Mouse (Mus musculus): ENCODE measurements around the gene 0610009B22Rik.
A peak's percentile ranks its signal among the peaks of the same experiment; 100 is the strongest.

0610009B22Rik gene

DNA sequence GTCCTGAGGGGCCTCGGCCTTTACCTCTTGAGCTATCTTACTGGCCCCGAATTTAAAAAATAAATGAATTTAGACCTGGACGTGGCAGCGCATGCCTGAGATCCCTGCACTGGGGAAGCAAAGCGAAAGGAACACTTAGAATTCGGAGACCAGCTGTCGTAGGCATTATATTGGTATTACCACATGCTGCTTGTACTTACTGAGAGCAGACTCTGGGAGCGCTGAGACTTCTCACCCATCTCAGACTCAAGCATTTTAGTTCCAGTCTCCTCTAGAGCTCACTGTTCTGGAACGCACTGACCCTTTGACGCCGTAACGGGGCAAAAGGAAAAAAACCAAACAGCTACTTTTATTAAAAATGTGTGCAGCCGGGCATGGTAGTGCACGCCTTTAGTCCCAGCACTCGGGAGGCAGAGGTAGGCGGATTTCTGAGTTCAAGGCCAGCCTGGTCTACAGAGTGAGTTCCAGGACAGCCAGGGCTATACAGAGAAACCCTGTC is 26.8 kb downstream of the 0610009B22Rik start:
- no peak for DNase-seq (ENCODE audit: low spot score in 2 of 2)

DNA sequence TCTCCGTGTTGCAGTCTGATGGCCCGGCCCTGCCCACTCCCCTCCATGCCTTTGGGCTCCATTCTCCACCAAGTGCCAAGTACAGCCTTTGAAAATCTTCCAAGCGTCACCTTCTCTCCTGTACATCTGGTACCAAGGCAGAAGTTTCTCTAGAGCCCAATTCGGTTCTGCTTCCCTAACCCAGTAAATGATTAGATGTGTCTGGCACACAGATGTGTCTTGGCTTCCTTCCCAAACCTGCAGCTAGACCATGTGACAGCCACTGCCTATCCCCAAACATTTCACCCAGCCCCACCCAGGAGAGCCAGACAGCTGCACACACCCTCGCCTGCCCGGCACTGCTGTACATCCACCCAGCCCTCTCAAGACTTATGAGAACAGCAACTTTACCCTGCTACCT is 30.0 kb downstream of the 0610009B22Rik start:
- DNase-seq (ENCODE audit: low spot score in 2 of 2), result no peak

DNA sequence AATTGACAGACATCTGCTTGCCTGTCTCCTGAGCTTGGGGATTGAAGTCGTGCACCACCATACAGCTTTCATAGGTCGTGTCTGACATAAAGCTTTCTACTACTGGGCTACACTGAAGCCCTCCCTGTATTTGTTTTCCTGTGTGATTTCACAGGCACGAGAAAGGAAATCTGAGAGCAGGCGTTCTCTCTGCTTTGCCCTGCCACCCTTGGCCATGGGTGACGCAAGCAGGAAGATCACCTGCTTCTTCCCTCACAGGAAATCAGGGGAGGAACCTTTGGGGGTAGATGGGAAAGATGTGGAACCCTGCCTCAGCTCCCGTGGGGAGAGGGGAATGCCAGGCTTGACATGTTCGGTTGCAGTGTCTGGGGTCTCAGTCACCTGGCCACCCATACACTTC is 30.4 kb downstream of the 0610009B22Rik start:
- DNase-seq (ENCODE audit: low spot score in 2 of 2), result no peak

DNA sequence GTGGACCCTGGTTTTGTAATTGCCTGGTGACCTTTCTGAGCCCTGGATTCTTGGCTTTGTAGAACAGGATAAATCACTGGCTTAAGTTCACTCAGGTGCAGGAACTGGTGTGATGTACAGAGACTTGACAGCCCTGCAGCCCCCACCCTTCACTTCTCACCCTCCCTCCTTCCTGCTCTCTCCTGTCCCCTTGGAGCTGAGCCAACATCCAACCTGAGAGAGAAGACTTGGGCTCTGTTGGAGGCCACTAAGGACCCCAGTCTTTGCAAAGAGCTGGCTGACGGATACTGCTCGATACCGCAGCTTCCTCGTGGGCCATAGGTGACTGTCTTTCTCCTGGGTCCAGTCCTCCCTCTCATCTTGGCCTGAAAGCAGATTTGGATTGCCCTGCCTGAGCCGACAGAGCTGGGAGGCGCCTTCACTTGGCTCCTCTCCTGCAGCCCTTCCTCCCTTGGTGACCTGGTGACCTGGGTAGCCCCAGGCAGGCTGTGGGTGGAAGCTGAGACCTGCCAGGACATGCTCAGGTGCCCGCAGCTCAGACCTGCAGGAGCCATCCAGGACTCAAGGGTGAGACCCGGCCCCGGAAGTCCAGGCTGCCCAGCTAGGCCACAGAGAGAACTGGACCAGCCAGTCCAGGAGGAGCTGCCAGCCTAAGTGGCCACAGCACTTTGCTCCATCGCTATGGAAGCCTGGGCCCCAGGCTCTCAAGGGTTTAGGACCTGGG is 31.7 kb downstream of the 0610009B22Rik start:
- no peak for DNase-seq (ENCODE audit: low spot score in 2 of 2)

DNA sequence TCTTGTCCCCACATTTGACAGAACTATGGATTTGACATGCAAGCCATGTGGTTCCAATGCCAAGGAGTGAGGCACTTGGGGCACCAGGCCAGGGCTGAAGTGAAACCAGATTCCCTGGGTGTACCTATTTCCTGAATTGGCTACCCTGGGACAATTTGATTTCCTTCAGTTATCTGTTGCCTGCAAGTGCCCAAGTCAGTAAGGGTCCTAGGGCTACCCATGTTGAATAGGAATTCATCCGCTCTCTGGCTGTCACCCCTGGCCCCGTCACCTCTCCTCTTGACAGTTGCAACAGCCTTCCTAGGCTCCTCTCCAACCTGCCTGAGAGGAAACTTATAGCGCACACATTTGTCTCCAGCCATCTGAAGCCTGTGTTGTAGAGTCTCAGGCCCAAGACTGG is 33.8 kb downstream of the 0610009B22Rik start:
- no peak for DNase-seq (ENCODE audit: low spot score in 2 of 2)

DNA sequence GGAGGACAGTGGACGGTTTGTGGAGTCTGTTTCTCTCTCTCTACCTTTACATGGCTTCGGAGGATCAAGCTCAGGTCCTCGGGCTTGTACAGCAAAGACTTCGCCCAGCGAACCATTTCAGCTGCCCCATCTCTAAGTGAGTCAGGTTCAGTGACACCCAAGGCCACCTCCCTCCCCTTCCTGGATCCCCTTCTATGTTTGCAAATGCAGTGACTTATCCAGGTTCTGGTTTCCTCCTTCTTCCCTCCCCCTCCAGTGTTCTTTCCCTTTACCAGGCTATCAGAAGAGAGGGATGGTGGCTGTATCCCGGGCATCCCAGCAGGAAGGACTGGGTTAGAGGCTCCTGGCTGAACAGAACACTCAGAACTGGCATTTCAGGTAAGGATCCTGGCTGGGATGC is 34.9 kb downstream of the 0610009B22Rik start:
- DNase-seq (ENCODE audit: low spot score in 2 of 2), result no peak

DNA sequence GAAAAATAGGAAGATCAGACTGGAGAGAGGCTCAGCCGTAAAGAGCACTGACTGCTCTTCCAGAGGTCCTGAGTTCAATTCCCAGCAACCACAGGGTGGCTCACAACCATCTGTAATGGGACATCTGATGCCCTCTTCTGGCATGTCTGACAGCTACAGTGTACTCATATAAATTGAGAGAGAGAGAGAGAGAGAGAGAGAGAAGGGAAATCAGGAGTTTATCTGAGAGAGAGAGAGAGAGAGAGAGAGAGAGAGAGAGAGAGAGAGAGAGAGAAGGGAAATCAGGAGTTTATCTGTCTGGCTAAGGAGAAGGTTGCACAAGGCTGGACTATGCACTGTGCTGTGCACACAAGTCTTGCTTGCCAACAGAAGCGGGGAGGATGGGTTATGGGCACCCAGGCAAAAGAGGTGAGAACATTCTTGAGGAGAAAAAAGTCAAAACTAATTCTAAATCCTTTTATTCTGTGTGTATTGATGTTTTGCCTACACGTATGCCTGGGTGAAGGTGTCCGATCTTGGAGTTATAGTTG is 35.7 kb downstream of the 0610009B22Rik start:
- no peak for DNase-seq (ENCODE audit: low spot score in 2 of 2)

DNA sequence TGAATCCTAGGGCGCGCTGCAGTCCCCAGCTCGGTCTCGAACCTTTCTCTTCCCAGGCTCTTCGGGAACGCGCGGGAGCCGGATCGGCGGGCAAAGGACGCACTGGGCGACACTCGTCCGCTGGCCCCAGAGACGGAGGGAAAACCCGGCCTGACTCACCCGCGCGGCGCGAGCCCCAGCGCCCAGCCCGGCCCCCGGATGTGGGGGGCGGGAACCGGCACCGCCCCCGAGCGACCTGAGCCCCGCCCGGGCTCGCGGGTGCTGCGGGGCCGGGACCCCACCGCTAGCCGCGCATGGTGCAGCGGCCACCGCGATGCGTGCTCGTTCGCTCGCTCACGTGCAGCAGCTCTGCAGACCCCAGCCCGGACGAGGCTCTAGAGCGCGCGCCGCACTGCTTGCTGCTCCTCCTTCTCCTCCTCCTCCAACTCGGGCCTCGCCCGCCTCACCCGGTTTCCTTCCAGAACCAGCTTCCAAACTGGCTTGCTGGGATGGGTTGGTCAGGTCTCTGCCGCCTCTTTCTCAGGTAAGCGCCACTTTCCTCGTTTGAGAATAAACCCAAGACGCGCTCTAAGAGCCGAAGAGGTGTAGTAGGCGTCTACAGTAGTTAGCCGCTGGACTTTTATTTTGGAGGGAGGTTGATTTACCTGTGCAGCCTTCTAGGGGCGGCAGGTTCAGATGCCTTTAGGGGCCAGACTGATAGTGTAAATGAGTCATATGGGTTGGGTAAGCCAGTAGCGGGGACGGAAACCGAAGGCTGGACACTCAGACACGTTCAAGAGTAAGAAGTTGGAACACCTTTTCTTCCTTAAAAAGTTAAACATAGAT is 37.8 kb downstream of the 0610009B22Rik start, which contains the start of the genes N4bp3 and D930048N14Rik:
Gene N4bp3, minus strand, starts transcription at position 152 of the 825 bp plus-strand sequence.
Gene D930048N14Rik, plus strand, starts transcription at position 264 of the 825 bp plus-strand sequence.
- peak; percentile 74 to 76 for DNase-seq (ENCODE audit: low spot score in 2 of 2)

DNA sequence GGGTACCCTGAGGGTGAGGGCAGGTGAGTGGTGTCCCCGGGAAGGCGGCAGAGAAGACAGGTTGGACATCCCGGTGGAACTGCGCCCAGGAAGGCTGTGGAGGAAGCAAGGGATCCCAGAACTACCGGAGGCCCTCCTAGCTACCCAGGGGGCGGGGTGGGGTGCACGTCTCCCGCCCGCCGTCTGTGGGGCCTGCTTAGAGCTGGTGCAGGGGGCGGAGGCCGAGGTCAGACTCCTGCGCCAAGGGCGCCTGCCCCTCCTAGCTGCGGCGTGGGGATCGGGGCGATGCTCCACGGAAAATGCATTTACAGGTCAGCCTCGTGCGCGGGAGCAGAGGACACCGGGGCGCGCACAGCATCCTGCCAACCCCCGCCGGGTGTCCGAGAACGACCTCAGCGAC is 38.4 kb downstream of the 0610009B22Rik start:
- DNase-seq (ENCODE audit: low spot score in 2 of 2), result no peak

DNA sequence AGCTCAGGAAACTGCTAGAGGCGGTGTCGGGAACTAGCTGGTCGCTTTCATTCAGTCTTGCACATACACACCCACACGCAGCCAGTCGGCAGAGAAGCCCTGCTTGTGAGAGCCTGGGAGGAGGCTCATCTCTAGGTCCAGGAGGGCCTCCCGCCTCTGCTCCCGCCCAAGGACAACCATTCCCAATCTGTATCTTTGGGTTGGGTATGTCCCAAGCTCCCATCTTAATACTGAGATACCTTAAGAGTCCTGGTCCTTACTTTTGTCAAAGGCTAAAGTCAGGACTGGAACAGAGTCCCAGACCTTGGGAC is 38.8 kb downstream of the 0610009B22Rik start:
- no peak for DNase-seq (ENCODE audit: low spot score in 2 of 2)

DNA sequence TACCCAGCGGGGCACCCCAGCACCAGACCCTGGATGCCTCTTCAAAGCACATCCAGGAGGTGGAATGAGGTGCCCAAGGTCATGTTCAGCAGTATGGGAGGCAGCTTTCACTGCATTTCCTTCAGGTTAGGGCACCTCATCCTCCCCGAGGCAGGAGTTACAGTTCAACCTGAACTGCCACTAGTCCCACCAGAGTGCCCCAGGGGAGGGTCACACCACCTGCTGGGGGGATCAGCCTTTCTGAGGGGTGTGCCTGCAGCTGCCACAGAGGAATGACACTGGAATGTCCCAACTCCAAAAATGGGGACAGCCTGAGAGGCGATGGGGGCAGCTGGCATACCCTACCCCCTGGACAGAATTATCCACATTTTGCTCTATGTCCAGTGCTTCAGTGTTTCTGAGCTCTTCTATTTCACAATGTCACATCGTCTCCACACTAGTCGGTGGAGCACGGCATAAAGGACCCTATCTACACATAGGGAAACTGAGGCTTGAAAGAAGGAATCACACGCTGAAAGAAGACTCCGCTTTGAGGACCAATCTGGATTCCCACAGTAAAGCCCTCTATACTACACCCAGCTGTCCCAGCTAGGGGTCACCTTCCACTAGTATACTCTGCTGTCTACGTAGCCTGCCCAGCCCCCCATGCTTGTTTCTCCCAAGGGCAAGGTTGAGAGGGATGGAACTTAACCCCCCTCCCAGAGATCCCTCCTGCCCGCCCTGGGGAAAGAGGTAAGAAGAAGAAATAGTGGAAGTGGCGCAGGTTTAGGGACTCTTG is 39.4 kb downstream of the 0610009B22Rik start:
- no peak for DNase-seq (ENCODE audit: low spot score in 2 of 2)

DNA sequence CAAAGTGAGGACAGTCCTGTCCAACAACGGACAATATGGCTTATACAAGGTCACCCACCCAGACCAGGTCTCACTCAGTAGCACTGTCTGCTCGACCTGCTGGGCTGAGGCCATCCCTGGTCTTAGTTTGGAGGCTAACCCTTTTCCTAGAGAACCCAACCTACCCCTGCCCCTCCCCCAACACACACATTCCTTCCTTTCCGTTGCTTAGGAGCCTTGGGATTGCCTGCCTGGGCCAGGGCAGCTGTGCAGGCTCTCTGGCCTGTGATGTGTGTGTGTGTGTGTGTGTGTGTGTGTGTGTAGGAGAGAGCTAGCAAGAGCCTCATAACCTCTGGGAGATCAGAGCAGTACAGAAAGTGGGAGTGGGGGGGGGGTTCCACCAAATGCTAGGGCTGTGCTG is 40.1 kb downstream of the 0610009B22Rik start:
- DNase-seq (ENCODE audit: low spot score in 2 of 2), result no peak

DNA sequence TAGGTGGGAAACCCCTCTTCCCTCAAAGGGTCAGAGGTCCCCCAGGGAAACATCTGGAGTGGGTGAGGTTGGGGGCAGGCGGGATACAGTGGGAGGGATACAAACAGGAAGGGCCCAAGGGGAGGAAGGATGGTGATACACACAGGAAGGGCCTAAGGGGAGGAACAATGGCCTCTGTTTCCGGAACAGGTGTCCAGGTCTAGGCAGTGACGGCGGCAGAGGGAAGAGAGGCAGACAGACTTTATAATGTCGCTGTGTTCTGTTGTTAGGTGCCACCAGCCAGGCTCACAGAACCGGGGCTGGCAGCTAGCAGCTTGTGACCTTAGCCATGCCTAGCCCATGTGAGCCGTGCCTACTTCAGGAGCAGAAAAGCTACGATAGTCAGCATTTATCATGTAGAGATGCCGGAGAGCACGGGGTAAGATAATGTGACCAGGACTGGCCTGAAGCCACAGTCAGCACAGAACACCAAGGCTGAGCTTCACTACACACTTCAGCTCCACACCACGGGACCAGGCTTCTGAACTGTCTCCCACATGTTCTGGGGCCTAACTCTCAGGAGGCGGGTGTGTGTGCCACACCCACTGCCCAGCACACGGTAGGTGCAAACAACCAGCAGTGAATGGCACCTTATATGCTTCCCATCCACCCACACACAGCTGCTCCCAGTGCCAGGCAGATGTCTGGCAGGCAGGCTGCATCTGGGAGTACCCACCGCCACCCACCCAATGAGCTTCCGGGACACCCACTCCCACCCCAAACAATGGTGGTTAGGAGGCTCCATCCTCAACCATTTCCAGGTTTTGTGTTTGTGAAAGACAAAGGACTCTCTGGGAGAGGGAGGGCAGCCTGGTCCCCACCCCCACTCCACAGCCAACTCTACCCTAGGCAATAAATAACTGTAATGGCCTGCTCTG is 41.7 kb downstream of the 0610009B22Rik start:
- peak in 1 of 2 experiments; percentile 28 for DNase-seq (ENCODE audit: low spot score in 2 of 2)

DNA sequence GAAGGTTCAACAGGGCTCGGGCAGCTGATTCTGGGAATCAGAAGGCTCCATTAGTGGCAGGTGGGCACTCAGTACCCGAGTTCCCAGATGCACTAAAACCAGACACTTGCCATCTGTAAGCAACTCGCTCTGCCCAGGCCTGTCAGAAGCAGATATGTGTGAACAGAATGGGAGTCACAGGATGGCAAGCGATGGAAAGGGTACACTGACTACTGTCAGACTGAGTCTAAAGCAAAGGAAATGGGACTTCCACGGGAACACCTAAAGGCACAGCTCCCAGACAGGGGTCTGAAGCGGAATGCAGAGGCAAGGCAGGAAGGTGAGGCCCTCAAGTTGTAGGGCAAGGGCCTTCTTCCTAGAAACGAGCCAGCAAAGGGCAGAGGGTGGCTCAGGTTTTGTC is 42.4 kb downstream of the 0610009B22Rik start:
- no peak for DNase-seq (ENCODE audit: low spot score in 2 of 2)

DNA sequence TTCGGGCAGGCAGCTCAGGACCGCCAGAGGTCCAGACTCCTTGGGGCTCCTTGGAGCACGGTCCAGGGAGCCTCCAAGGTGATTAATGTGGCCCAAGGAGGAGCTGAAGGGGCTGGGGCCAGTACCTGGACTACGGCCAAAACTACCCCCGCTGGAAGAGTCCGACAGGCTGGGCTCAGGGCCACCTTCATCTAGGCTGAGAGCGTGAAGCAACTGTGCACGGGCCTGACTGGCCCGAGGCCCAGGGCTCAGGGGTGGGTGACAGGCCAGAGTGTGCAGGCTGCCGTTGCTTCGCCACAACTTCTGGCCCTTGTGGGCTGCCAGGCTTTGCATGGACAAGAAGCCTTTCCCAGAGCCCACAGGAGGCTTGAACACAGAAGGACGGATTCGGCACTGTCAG is 43.4 kb downstream of the 0610009B22Rik start:
- no peak for DNase-seq (ENCODE audit: low spot score in 2 of 2)

DNA sequence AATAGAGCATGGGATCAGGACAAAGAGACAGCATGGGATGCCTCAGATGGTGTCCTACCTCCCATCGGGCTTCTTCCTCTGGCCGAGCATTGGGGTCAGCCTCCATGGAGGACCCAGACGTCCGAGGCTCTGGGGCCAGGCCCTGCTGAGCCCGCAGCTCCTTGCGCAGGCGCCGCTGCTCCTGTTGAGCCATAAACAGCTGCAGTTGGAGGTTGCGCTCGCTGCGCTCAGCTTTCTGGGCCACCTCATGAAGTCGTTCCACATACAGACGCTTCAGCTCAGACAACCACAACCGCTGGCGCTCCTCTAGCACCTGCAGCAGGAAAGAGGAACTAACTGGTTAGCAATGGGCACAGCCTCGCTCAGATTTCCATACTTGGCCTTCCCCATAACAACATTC is 44.5 kb downstream of the 0610009B22Rik start:
- peak in 1 of 2 experiments; percentile 80 for DNase-seq (ENCODE audit: low spot score in 2 of 2)

DNA sequence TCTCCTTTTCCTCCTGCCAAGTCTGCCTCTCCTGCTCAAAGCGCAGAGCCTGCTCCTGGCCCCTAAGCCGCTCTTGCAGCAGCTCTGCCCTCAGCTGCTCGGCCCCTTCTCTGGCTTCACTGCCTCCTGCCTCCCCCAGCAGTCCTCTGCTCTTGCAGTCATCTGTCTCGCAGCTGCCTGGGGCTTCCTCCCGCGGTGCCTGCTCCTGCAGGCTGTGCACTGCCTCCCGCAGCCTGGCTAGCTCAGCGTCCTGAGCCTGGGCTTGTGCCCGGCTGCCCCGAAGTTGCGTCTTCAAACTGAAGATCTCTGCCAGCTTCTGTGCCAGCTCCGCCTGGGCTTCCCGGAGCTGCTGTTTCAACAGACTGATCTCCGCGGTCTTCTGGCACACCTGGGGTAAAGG is 44.9 kb downstream of the 0610009B22Rik start:
- peak in 1 of 2 experiments; percentile 14 for DNase-seq (ENCODE audit: low spot score in 2 of 2)

DNA sequence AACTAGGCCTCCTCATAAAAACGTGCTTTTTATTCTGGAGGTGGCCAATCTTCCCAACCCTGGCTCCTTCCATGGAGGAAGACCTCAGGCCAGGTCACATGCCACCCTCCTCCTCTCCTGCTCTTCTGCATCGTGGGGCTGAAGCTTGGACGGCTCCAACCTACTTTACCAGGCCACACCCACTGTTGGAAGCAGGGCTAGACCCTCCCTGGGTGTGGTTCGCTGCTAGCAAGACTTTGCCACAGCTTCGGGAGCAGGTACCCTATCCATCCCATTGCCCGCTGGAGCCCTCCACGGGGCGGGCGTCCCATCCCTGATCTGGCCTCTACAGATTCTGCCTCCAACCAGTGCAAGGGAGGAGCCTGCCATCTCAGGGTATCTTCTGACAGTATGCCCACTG is 45.5 kb downstream of the 0610009B22Rik start:
- DNase-seq (ENCODE audit: low spot score in 2 of 2), result no peak

DNA sequence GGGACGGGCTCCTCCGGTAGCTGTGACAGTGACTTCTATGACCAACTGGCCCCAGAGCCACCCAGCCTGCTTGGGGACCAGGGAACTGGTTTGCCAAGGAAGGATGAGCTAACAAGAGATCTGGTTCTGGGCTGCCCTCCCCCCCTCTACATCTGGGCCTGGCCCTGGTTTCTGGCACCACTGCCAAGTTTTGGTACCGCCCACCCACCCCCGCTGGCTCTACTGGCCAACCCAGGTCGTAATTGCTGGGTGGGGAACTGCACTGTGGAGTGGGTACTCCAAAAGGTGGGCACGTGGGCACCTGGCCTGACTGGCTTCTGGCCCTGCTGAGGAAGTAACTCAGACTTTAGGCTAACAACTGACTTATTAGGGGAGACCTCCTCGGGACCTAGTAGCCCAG is 47.9 kb downstream of the 0610009B22Rik start:
- no peak for DNase-seq (ENCODE audit: low spot score in 2 of 2)

DNA sequence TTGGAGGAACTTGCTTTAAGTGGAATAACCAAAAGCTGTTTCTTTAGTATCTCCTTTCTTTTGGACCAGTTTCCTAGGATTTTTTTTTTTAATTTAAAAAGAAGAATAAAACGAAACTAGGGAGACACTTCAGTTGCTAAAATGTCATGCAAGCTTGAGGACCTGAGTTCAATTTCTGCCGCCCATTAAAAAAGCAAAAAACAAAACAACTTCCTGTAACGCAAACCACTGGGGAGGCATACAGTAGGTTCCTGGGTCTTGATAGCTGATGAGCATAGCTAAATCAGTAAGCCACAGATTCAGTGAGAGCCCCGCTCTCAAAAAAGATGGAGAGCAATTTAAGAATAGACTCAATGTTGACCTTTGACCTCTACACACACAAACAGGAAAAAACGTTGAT is 50.2 kb downstream of the 0610009B22Rik start:
- no peak for DNase-seq (ENCODE audit: low spot score in 2 of 2)

DNA sequence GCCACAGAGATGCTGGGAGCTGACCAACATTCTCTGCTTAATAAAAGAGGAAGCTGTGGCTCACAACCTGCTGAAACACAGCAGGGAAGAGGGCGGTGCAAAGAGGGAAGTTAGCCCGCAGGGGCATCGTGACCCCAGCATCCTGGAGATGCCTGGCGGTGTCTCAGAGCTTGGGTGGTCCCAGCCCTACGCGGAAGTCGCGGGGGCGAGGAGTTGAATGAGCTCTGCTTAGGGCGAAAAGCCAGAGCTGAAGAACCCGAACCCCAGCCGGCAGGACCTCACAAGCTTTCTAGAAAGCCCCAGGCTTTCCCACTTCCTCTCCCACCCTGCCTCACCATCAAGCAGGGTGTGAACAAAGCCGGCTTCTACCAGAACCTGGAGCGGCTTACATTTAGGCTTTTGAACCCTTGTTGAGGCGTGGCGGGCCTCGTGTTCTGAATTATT is 50.7 kb downstream of the 0610009B22Rik start:
- DNase-seq (ENCODE audit: low spot score in 2 of 2), result peak; percentile 51 to 81
